Mouse (Mus musculus) layer of hippocampus, adult 8-10 months (tissue): ENCODE data around the gene Gm4778. TPM values are rescaled to one million over a fixed set of nuclear protein-coding genes. Genes with fewer than 3 reads are reported as not detected.
"Not testable (repeated sequence)": the region's sequence is repeated elsewhere in the genome, so short reads cannot be mapped to it uniquely, and the experiment has no call there.

ENCODE experiments used
- DNase-seq, 2 experiments: peaks; one replicate each; pipeline ENCODE4 v3.0.0; 2022; ENCODE audit warnings: low spot score in 2 of 2
- total RNA-seq, 4 experiments: library from RNA; stranded (reverse); gene quantifications; 2 replicates each; pipeline ENCODE4 v1.2.4; 2022

Gm4778 gene
- total RNA-seq = not detected

- DNase-seq = not testable (repeated sequence)
Measured at GRCm38 (mm10) chr3:94263736-94264135, at the start of gene Gm4778. Gm4778 (plus strand) TSS chr3:94264036.

GRCm38 (mm10) chr3:94260598-94260997 is 3.2 kb upstream of the Gm4778 start:
- DNase-seq = peak; percentile 3 to 9

- no peak for DNase-seq
Measured at GRCm38 (mm10) chr3:94275991-94276390, 12.2 kb downstream of the Gm4778 start.

GRCm38 (mm10) chr3:94305457-94305856 is 41.6 kb downstream of the Gm4778 start:
- DNase-seq = no peak

- DNase-seq = no peak
Measured at GRCm38 (mm10) chr3:94306975-94307374, 43.1 kb downstream of the Gm4778 start.

- DNase-seq = peak; percentile 90 to 91
Measured at GRCm38 (mm10) chr3:94309633-94310363, 46.0 kb downstream of the Gm4778 start, which contains the start of gene Them4. Them4 (plus strand) TSS chr3:94310089.

GRCm38 (mm10) chr3:94310491-94310890 is 46.7 kb downstream of the Gm4778 start:
- no peak for DNase-seq

GRCm38 (mm10) chr3:94310911-94311310 is 47.1 kb downstream of the Gm4778 start:
- DNase-seq = no peak

GRCm38 (mm10) chr3:94311376-94311775 is 47.5 kb downstream of the Gm4778 start:
- no peak for DNase-seq

Other genes with a start within 250 kb of the Gm4778 start
- not detected for gene Gm9125, start 209.2 kb upstream of the Gm4778 start, total RNA-seq
- gene Gm10697, start 191.4 kb upstream of the Gm4778 start, total RNA-seq = not detected
- gene Gm10696, start 85.8 kb upstream of the Gm4778 start, total RNA-seq = under 1 TPM in 1 of 4 experiments, not detected in 3; 0.16 TPM
- gene Gm5286, start 67.3 kb upstream of the Gm4778 start, total RNA-seq = not detected
- 10 to 100 TPM; 23.8 to 30.2 (median 25.9) TPM for gene Them4, start 46.1 kb downstream of the Gm4778 start, total RNA-seq
- not detected for gene Them5, start 78.1 kb downstream of the Gm4778 start, total RNA-seq
- under 1 TPM in 3 of 4 experiments, not detected in 1; 0.34 to 0.58 (median 0.56) TPM for gene C2cd4d, start 98.4 kb downstream of the Gm4778 start, total RNA-seq
- 1 to 10 TPM; 1.2 to 2.8 (median 2.1) TPM for gene Rorc, start 108.8 kb downstream of the Gm4778 start, total RNA-seq
- gene Lingo4, start 134.5 kb downstream of the Gm4778 start, total RNA-seq = 1 to 10 TPM in 2 of 4 experiments, under 1 TPM in 2; 0.64 to 1.1 (median 1.0) TPM
- gene Tdrkh, start 149.2 kb downstream of the Gm4778 start, total RNA-seq = 10 to 100 TPM; 40.9 to 46.6 (median 46.0) TPM
- gene Mrpl9, start 179.3 kb downstream of the Gm4778 start, total RNA-seq = 10 to 100 TPM; 34.8 to 42.3 (median 40.2) TPM
- under 1 TPM in 1 of 4 experiments, not detected in 3; 0.52 TPM for gene Oaz3, start 179.9 kb downstream of the Gm4778 start, total RNA-seq
- gene Celf3, start 214.3 kb downstream of the Gm4778 start, total RNA-seq = 100 to 1,000 TPM; 153 to 187 (median 176) TPM
- gene Riiad1, start 216.3 kb downstream of the Gm4778 start, total RNA-seq = 1 to 10 TPM; 4.9 to 6.9 (median 6.0) TPM